In genomic region chr1:170611631-170612030, GRCm38 (mm10) we compare ENCODE assay signal across 20 mouse cellular contexts.
"Had no signal": no experiment of that assay in that cellular context is flagged by ENCODE, and none has a peak within 500 bp of the region (broad histone marks: within the 10 kb centered on the region; RNA-seq: fewer than 3 reads in every experiment).

No protein-coding gene starts in this region.

- H3K27ac ChIP-seq: kidney, embryonic 15.5 days; left cerebral cortex, adult 2 months; lung, embryonic 15.5 days; midbrain, embryonic 10.5 days; neural tube, embryonic 12.5 days; stomach, embryonic 15.5 days had no signal

- H3K27me3 ChIP-seq: kidney, embryonic 15.5 days; lung, embryonic 15.5 days; megakaryocyte, embryonic 14.5 days; neural tube, embryonic 12.5 days; stomach, embryonic 15.5 days had no signal

- H3K4me3 ChIP-seq: kidney, embryonic 15.5 days; left cerebral cortex, adult 2 months; lung, embryonic 15.5 days; megakaryocyte, embryonic 14.5 days; midbrain, embryonic 10.5 days; neural tube, embryonic 12.5 days; stomach, embryonic 15.5 days had no signal

- ATAC-seq: intestine, embryonic 16.5 days had no signal

- H3K4me2 ChIP-seq: kidney, embryonic 15.5 days; lung, embryonic 15.5 days; neural tube, embryonic 12.5 days; stomach, embryonic 15.5 days had no signal

- H3K9me3 ChIP-seq: kidney, embryonic 15.5 days; lung, embryonic 15.5 days; megakaryocyte, embryonic 14.5 days; midbrain, embryonic 10.5 days; neural tube, embryonic 12.5 days; stomach, embryonic 15.5 days had no signal

- H3K36me3 ChIP-seq: kidney, embryonic 15.5 days; lung, embryonic 15.5 days; midbrain, embryonic 10.5 days; neural tube, embryonic 12.5 days; stomach, embryonic 15.5 days had no signal

- H3K9ac ChIP-seq: kidney, embryonic 15.5 days; lung, embryonic 15.5 days; neural tube, embryonic 12.5 days; stomach, embryonic 15.5 days had no signal

- DNase-seq: kidney, adult 2 months; kidney, postnatal 10 days; kidney, postnatal 36 days; layer of hippocampus, postnatal 36 days; lung, adult 18-20 months; lung, postnatal 10 days; lung, postnatal 36 days; midbrain, embryonic 14.5 days; retina, postnatal 1 day; right cerebral cortex, postnatal 25 days; spleen, adult 18-20 months; thymus, postnatal 36 days had no signal

- H3K4me1 ChIP-seq: kidney, embryonic 15.5 days; lung, embryonic 15.5 days; neural tube, embryonic 12.5 days had no signal
